Mouse (Mus musculus) embryonic facial prominence, embryonic 13.5 days (tissue): Measurements from ENCODE around the gene Bod1l. TPM values are rescaled to one million over a fixed set of nuclear protein-coding genes. Genes with fewer than 3 reads are reported as not detected.
A peak's percentile ranks its signal among the peaks of the same experiment; 100 is the strongest.

ENCODE experiments used
- ATAC-seq: fragments of 200-750 bp; cut with Nextera tagmentation; 2 replicates; pipeline ENCODE4 v1.8.0; 2017; ENCODE audit warnings: low read depth; ENCODE audit not compliant: insufficient number of reproducible peaks, insufficient read depth, low FRiP score, low TSS enrichment
- H3K27ac ChIP-seq: fragments of 300-500 bp; sonication (generic); 2 replicates; pipeline ENCODE4 v1.5.1; 2015; ENCODE audit warnings: moderate library complexity, mild to moderate bottlenecking, inconsistent platforms
- H3K27me3 ChIP-seq: fragments of 300-500 bp; sonication (generic); 2 replicates; pipeline ENCODE4 v1.6.1; 2015; ENCODE audit warnings: mild to moderate bottlenecking, inconsistent platforms
- H3K36me3 ChIP-seq: fragments of 300-500 bp; sonication (generic); 2 replicates; pipeline ENCODE4 v1.6.1; 2015; ENCODE audit warnings: mild to moderate bottlenecking, inconsistent platforms
- H3K4me1 ChIP-seq: fragments of 300-500 bp; sonication (generic); 2 replicates; pipeline ENCODE4 v1.6.1; 2015; ENCODE audit warnings: inconsistent platforms
- H3K4me2 ChIP-seq: fragments of 300-500 bp; sonication (generic); 2 replicates; pipeline ENCODE4 v1.6.1; 2015; ENCODE audit warnings: moderate library complexity, mild to moderate bottlenecking, inconsistent platforms
- H3K4me3 ChIP-seq: fragments of 300-500 bp; sonication (generic); 2 replicates; pipeline ENCODE4 v1.5.1; 2015; ENCODE audit warnings: mild to moderate bottlenecking, inconsistent platforms
- H3K9ac ChIP-seq: fragments of 300-500 bp; sonication (generic); 2 replicates; pipeline ENCODE4 v1.6.1; 2015; ENCODE audit warnings: mild to moderate bottlenecking, inconsistent platforms
- H3K9me3 ChIP-seq: fragments of 300-500 bp; sonication (generic); 2 replicates; pipeline ENCODE4 v1.6.1; 2016; ENCODE audit warnings: inconsistent platforms
- WGBS: fragments of 180-500 bp; shearing (Covaris S2); methylation state at CpG from one replicate; pipeline ENCODE4 v1.1.7; 2015; ENCODE audit warnings: mixed read lengths; 5-methylcytosine and 5-hydroxymethylcytosine counted together
- polyA plus RNA-seq: library from polyadenylated mRNA; unstranded; fragments of >200 nt; fragmentation: Nextera tagmentation; extraction: Ambion mirVana; gene quantifications from 2 replicates; pipeline ENCODE4 v1.2.1, GENCODE M21; 2015

Gene Bod1l
- polyA plus RNA-seq, 1 experiment from 2014 or later, result 28.5 TPM

- under 1% methylated on average over 36 of the region's 46 CpGs for WGBS
- Histone ChIP-seq H3K9ac (peak overlapping the region; percentile 98), H3K4me3 (peak overlapping the region; percentile 100), H3K36me3 (no peaks in the 10 kb centered on the region), H3K27me3 (no peaks in the 10 kb centered on the region), H3K27ac (peak overlapping the region; percentile 72), H3K4me2 (peak overlapping the region; percentile 81), H3K9me3 (no peaks in the 10 kb centered on the region), H3K4me1 (peaks cover 12% of the 10 kb centered on the region)
- ATAC-seq, result 0 out of 2 replicates have a peak, but pooled peaks have one; percentile 10
Measured at GRCm38 (mm10) chr5:41843419-41844146, 532 bp downstream of the Bod1l start.

- peak overlapping the region; percentile 98 for H3K9ac ChIP-seq
- no peak overlapping the region for H3K27ac ChIP-seq
- WGBS, result 39% methylated on average over 5 of the region's 5 CpGs
- H3K27me3 ChIP-seq, result no peaks in the 10 kb centered on the region
- ATAC-seq, result no peak
- H3K36me3 ChIP-seq, result no peaks in the 10 kb centered on the region
- no peaks in the 10 kb centered on the region for H3K9me3 ChIP-seq
- peak overlapping the region; percentile 81 for H3K4me2 ChIP-seq
- H3K4me3 ChIP-seq, result peak overlapping the region; percentile 100
- H3K4me1 ChIP-seq, result peaks cover 12% of the 10 kb centered on the region
Measured at GRCm38 (mm10) chr5:41842681-41843080, 1.4 kb downstream of the Bod1l start.

- Histone ChIP-seq H3K4me3 (no peak overlapping the region), H3K27ac (no peak overlapping the region), H3K4me1 (peaks cover 12% of the 10 kb centered on the region), H3K27me3 (no peaks in the 10 kb centered on the region), H3K9me3 (no peaks in the 10 kb centered on the region), H3K36me3 (peaks cover 4% of the 10 kb centered on the region), H3K9ac (no peak overlapping the region), H3K4me2 (no peak overlapping the region)
- WGBS, result 82% methylated on average over 5 of the region's 5 CpGs
- no peak for ATAC-seq
Measured at GRCm38 (mm10) chr5:41841735-41842134, 2.4 kb downstream of the Bod1l start.

- Histone ChIP-seq H3K36me3 (peaks cover 78% of the 10 kb centered on the region), H3K9me3 (no peaks in the 10 kb centered on the region), H3K9ac (no peak overlapping the region), H3K4me1 (no peaks in the 10 kb centered on the region), H3K27ac (no peak overlapping the region), H3K4me3 (no peak overlapping the region), H3K27me3 (no peaks in the 10 kb centered on the region), H3K4me2 (no peak overlapping the region)
- WGBS, result 91% methylated on average over 2 of the region's 2 CpGs
- no peak for ATAC-seq
Measured at GRCm38 (mm10) chr5:41830100-41830499, 14.0 kb downstream of the Bod1l start.

- Histone ChIP-seq H3K4me3 (no peak overlapping the region), H3K4me2 (no peak overlapping the region), H3K9ac (no peak overlapping the region), H3K27me3 (no peaks in the 10 kb centered on the region), H3K36me3 (peaks cover 87% of the 10 kb centered on the region), H3K9me3 (no peaks in the 10 kb centered on the region), H3K4me1 (no peaks in the 10 kb centered on the region), H3K27ac (no peak overlapping the region)
- ATAC-seq, result no peak
- WGBS, result 96% methylated on average over 9 of the region's 9 CpGs
Measured at GRCm38 (mm10) chr5:41821158-41821557, 23.0 kb downstream of the Bod1l start.

GRCm38 (mm10) chr5:41820530-41820929 lies 23.6 kb downstream of the Bod1l start:
- Histone ChIP-seq H3K4me1 (no peaks in the 10 kb centered on the region), H3K9me3 (no peaks in the 10 kb centered on the region), H3K27me3 (no peaks in the 10 kb centered on the region), H3K4me3 (no peak overlapping the region), H3K9ac (no peak overlapping the region), H3K27ac (no peak overlapping the region), H3K4me2 (no peak overlapping the region), H3K36me3 (peaks cover 87% of the 10 kb centered on the region)
- ATAC-seq, result no peak
- WGBS, result 96% methylated on average over 3 of the region's 3 CpGs

- H3K9me3 ChIP-seq, result no peaks in the 10 kb centered on the region
- no peak overlapping the region for H3K27ac ChIP-seq
- H3K4me2 ChIP-seq, result no peak overlapping the region
- ATAC-seq, result no peak
- no peaks in the 10 kb centered on the region for H3K27me3 ChIP-seq
- H3K4me1 ChIP-seq, result no peaks in the 10 kb centered on the region
- no peak overlapping the region for H3K4me3 ChIP-seq
- WGBS, result 85% methylated on average over 6 of the region's 6 CpGs
- H3K36me3 ChIP-seq, result peaks cover 67% of the 10 kb centered on the region
- no peak overlapping the region for H3K9ac ChIP-seq
Measured at GRCm38 (mm10) chr5:41812516-41812915, 31.6 kb downstream of the Bod1l start.

- no peaks in the 10 kb centered on the region for H3K27me3 ChIP-seq
- no peak for ATAC-seq
- H3K9me3 ChIP-seq, result no peaks in the 10 kb centered on the region
- no peak overlapping the region for H3K4me2 ChIP-seq
- H3K4me1 ChIP-seq, result no peaks in the 10 kb centered on the region
- WGBS, result 85% methylated on average over 3 of the region's 3 CpGs
- no peak overlapping the region for H3K4me3 ChIP-seq
- H3K27ac ChIP-seq, result no peak overlapping the region
- H3K36me3 ChIP-seq, result peaks cover 67% of the 10 kb centered on the region
- H3K9ac ChIP-seq, result no peak overlapping the region
Measured at GRCm38 (mm10) chr5:41811279-41811678, 32.8 kb downstream of the Bod1l start.

- Histone ChIP-seq H3K27me3 (no peaks in the 10 kb centered on the region), H3K4me3 (no peak overlapping the region), H3K4me2 (no peak overlapping the region), H3K9ac (no peak overlapping the region), H3K4me1 (no peaks in the 10 kb centered on the region), H3K9me3 (no peaks in the 10 kb centered on the region), H3K36me3 (peaks cover 69% of the 10 kb centered on the region), H3K27ac (no peak overlapping the region)
- 92% methylated on average over 2 of the region's 2 CpGs for WGBS
- no peak for ATAC-seq
Measured at GRCm38 (mm10) chr5:41807383-41807782, 36.7 kb downstream of the Bod1l start.

- no peak overlapping the region for H3K4me2 ChIP-seq
- no peak overlapping the region for H3K9ac ChIP-seq
- no peak overlapping the region for H3K27ac ChIP-seq
- WGBS, result 87% methylated on average over 5 of the region's 5 CpGs
- H3K9me3 ChIP-seq, result no peaks in the 10 kb centered on the region
- H3K4me1 ChIP-seq, result no peaks in the 10 kb centered on the region
- no peak overlapping the region for H3K4me3 ChIP-seq
- peaks cover 60% of the 10 kb centered on the region for H3K36me3 ChIP-seq
- no peak for ATAC-seq
- H3K27me3 ChIP-seq, result no peaks in the 10 kb centered on the region
Measured at GRCm38 (mm10) chr5:41806176-41806575, 37.9 kb downstream of the Bod1l start.

- no peaks in the 10 kb centered on the region for H3K4me1 ChIP-seq
- H3K9ac ChIP-seq, result no peak overlapping the region
- no peak for ATAC-seq
- H3K27ac ChIP-seq, result no peak overlapping the region
- no peak overlapping the region for H3K4me3 ChIP-seq
- WGBS, result 92% methylated on average over 2 of the region's 2 CpGs
- peaks cover 63% of the 10 kb centered on the region for H3K36me3 ChIP-seq
- H3K9me3 ChIP-seq, result no peaks in the 10 kb centered on the region
- H3K27me3 ChIP-seq, result no peaks in the 10 kb centered on the region
- H3K4me2 ChIP-seq, result no peak overlapping the region
Measured at GRCm38 (mm10) chr5:41805085-41805484, 39.0 kb downstream of the Bod1l start.

- ATAC-seq, result no peak
- peaks cover 62% of the 10 kb centered on the region for H3K36me3 ChIP-seq
- WGBS, result 70% methylated on average over 2 of the region's 2 CpGs
Measured at GRCm38 (mm10) chr5:41804643-41805042, 39.5 kb downstream of the Bod1l start.

More at GRCm38 (mm10) chr5:41804643-41805042, 39.5 kb downstream of the Bod1l start:
- no peaks in the 10 kb centered on the region for H3K9me3 ChIP-seq
- no peak overlapping the region for H3K4me3 ChIP-seq
- no peaks in the 10 kb centered on the region for H3K4me1 ChIP-seq
- H3K4me2 ChIP-seq, result no peak overlapping the region
- H3K27me3 ChIP-seq, result no peaks in the 10 kb centered on the region
- no peak overlapping the region for H3K9ac ChIP-seq
- no peak overlapping the region for H3K27ac ChIP-seq
